Mouse (Mus musculus) neural tube, embryonic 12.5 days (tissue): Measurements from ENCODE around the gene Txlna. TPM values are rescaled to one million over a fixed set of nuclear protein-coding genes. Genes with fewer than 3 reads are reported as not detected.
A peak's percentile ranks its signal among the peaks of the same experiment; 100 is the strongest.

Experiments used
- ATAC-seq: fragments of 200-750 bp; cut with Nextera tagmentation; 2 replicates; pipeline ENCODE4 v1.8.0; 2017; ENCODE audit warnings: low read depth, mild to moderate bottlenecking, moderate TSS enrichment, moderate library complexity; ENCODE audit not compliant: low FRiP score
- H3K27ac ChIP-seq: fragments of 300-500 bp; sonication (generic); 2 replicates; pipeline ENCODE4 v1.5.1; 2016
- H3K27me3 ChIP-seq: fragments of 300-500 bp; sonication (generic); replicated peaks from 2 replicates; pipeline ENCODE4 v1.6.1; 2016; ENCODE audit warnings: mild to moderate bottlenecking
- H3K36me3 ChIP-seq: fragments of 300-500 bp; sonication (generic); 2 replicates; pipeline ENCODE4 v1.6.1; 2016; ENCODE audit warnings: mild to moderate bottlenecking
- H3K4me1 ChIP-seq: fragments of 300-500 bp; sonication (generic); 2 replicates; pipeline ENCODE4 v1.6.1; 2016
- H3K4me2 ChIP-seq: fragments of 300-500 bp; sonication (generic); replicated peaks from 2 replicates; pipeline ENCODE4 v1.6.1; 2016; ENCODE audit warnings: mild to moderate bottlenecking
- H3K4me3 ChIP-seq: fragments of 300-500 bp; sonication (generic); 2 replicates; pipeline ENCODE4 v1.5.1; 2016
- H3K9ac ChIP-seq: fragments of 300-500 bp; sonication (generic); 2 replicates; pipeline ENCODE4 v1.6.1; 2016; ENCODE audit warnings: mild to moderate bottlenecking
- H3K9me3 ChIP-seq: fragments of 300-500 bp; sonication (generic); 2 replicates; pipeline ENCODE4 v1.6.1; 2016; ENCODE audit warnings: mild to moderate bottlenecking
- WGBS: fragments of 180-500 bp; shearing (Covaris S2); methylation state at CpG from one replicate; pipeline ENCODE4 v1.1.7; 2016; 5-methylcytosine and 5-hydroxymethylcytosine counted together
- polyA plus RNA-seq: library from polyadenylated mRNA; unstranded; fragments of >200 nt; fragmentation: Nextera tagmentation; extraction: Ambion mirVana; gene quantifications from 2 replicates; pipeline ENCODE4 v1.2.1, GENCODE M21; 2016

Gene Txlna
- polyA plus RNA-seq, 1 experiment from 2014 or later: 77.6 TPM

DNA sequence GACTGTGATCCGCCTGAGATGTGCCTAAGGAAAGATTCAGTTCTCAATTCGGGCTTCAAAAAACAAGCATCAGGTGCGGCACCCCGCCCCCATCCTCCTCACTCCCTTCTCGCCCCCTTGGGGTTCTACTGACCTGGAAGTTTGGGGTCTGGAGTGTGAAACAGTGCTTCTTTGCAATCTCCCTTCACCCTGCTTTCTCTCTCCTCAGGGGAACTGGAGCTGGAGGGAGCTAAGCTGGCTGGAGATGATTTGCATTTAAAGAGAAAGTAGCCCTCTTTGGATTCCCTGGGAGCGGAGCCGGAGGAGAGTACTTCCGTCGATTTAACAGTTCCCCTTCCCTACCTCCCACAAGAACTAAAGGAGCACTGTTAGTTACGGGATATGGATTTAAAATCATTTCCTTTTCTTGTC is 17.2 kb downstream of the Txlna start, which contains the start of gene Ccdc28b:
Ccdc28b (minus strand) TSS at position 267 of the 411 bp plus-strand sequence.
- Histone ChIP-seq H3K4me1 (peaks cover 27% of the 10 kb centered on the region), H3K4me2 (peak within 1 kb of the TSS; percentile 83), H3K9me3 (no peaks in the 10 kb centered on the region), H3K36me3 (peaks cover 30% of the 10 kb centered on the region), H3K27me3 (no peaks in the 10 kb centered on the region), H3K9ac (peak within 1 kb of the TSS; percentile 76), H3K4me3 (peak within 1 kb of the TSS; percentile 63), H3K27ac (peak within 1 kb of the TSS; percentile 74)
- 0 out of 2 replicates have a peak, but pooled peaks have one; percentile 15 for ATAC-seq
- WGBS: under 1% methylated on average over 10 of the region's 10 CpGs

DNA sequence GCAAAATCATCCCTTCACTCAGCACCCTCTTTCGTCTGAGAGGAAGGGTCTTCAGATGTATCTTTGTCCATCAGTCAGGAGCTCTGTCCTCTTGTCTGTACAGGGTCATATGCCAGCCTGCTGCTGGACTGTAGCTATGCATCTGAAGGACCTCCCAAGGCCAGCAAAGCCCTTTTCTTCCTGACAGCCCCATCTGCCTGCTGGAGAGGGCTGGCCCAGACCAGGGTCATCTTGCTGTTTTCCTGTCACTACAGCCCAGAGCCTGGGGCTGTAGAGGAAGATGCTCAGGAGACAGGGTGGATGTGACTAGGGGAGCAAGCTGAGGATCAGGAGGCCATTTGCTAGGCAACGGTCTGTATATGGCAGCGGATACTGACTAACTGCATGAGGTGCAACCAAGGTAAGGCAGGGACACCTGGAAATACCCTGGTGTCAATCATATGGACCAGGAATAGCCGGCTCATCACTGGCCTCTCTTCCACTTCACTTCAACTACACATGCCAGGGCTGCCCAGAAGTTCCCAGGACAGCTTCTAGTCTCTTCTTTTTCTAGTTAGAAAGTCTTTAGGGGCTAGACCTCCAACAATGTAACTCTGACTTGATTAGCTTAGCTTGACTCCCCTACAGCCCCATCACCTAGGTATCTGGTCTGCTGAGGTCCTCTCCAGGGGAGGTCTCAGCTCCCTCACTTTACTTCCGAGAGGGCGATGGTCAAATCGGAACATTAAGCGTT is 17.9 kb downstream of the Txlna start:
- ATAC-seq: no peak
- Histone ChIP-seq H3K27ac (peak overlapping the region; percentile 74; the same call in 1 of the 2 replicates), H3K27me3 (no peaks in the 10 kb centered on the region), H3K9me3 (no peaks in the 10 kb centered on the region), H3K36me3 (peaks cover 23% of the 10 kb centered on the region), H3K4me1 (peaks cover 33% of the 10 kb centered on the region), H3K9ac (peak overlapping the region; percentile 76), H3K4me2 (peak overlapping the region; percentile 83), H3K4me3 (peak overlapping the region; percentile 63)
- 20% methylated on average over 8 of the region's 8 CpGs for WGBS

DNA sequence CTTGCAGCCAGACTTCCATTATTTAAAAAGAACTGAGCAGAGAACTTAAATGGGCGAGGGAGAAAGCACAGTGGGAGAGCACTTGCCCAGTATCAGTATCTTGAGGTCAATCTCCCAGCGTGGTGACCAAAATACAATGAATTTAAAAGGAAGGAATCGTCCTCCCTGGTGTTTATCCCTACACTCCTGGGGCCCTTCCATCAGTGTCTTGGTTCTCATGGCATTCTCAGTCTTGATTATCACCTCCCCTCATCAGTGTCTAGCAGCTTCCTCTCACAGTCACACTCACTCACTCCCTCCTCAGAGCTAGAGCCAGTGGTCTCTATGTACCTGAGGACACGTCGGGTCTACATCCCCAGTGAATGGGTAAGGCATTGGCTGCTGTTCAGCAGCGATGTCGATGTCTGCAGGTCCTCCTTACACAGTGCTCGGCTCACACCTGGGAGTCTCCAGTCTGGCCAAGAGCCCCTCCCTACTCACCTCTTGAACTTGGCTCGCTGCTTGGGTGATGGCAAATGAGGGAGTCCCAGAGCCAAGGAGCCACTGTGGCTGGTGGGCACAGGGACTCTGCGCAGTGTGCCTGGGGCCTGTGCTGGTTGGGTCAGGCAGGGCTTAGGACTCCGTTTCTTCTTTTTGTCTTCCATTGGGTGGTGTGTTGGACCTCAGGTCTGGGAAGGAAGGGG is 18.6 kb downstream of the Txlna start:
- H3K4me3 ChIP-seq: peak overlapping the region; percentile 63; the same call in 1 of the 2 replicates
- 78% methylated on average over 11 of the region's 11 CpGs for WGBS
- no peak for ATAC-seq
- no peaks in the 10 kb centered on the region for H3K27me3 ChIP-seq
- H3K27ac ChIP-seq: no peak overlapping the region
- peaks cover 35% of the 10 kb centered on the region for H3K4me1 ChIP-seq
- peaks cover 16% of the 10 kb centered on the region for H3K36me3 ChIP-seq
- peak overlapping the region; percentile 83 for H3K4me2 ChIP-seq
- no peaks in the 10 kb centered on the region for H3K9me3 ChIP-seq
- peak overlapping the region; percentile 76 for H3K9ac ChIP-seq

DNA sequence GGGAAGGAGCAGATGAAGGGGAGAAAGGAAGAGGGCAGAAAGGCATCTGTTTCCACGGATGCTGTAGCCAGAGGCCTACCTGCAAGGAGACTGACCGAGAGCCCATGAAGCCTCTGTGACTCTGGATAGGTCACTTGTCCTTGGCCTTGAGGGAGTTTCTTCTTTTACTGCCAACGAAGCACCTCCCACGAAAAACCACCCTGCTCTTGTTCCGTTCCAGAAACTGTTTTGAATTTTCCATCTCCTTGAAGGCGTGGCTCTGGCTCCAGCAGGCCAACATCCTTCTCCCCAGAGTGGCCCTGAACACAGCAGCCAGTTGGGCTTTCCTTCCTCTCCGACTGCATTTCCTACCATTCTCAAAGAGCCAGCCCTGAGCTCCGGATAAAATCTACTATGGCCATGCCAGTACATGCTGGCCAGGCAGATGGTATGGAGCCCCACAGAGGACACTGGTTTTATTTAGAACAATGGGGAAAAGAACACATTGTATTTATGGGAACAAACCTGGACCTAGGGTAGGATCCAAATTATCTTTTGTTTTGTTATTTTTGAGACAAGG is 19.5 kb downstream of the Txlna start:
- no peak for ATAC-seq
- 84% methylated on average over 8 of the region's 8 CpGs for whole genome bisulfite sequencing
- Histone ChIP-seq H3K4me3 (no peak overlapping the region), H3K4me2 (no peak overlapping the region), H3K9ac (no peak overlapping the region), H3K27ac (no peak overlapping the region), H3K36me3 (peaks cover 15% of the 10 kb centered on the region), H3K9me3 (no peaks in the 10 kb centered on the region), H3K4me1 (peaks cover 35% of the 10 kb centered on the region), H3K27me3 (no peaks in the 10 kb centered on the region)

DNA sequence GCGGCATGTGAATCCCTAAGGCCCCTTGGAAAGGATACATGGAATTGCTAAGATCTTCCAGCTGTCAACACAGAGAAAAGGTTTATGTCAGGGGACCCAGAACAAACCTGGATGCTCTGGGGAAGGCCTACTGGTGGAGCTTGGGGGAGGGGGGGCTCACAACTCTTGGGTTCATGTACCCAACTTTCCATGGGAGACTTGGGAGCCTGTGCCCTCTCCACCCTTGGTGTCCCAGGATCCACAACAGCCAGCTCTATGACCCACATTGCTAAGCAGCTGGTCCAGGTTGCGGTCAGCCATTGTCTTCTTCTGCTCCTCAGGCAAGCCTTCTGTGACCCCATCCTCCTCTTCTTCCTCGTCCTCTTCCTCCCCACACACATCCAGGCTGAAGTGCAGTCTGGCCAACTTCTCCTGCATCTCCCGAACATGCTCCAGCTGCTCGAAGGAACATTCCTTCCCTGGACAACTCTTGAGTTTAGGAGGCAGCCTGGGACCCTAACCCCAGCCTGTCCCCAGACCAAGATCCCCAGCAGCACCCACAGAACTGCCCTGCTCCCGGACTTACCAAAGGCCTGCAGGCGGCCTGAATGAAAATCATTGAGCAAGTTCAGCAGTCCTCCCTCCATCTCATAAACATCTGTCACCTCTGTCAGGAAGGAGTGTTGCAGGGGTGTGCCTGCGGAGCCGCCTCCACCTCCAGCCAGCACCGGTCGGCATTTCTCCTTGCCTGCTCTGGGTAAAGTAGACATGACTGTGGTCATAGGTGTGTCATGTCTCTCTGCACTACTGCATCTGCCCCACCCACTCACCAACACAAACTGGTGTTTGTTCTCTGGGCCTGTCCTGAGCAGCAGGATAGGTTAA is 20.2 kb downstream of the Txlna start:
- Histone ChIP-seq H3K27ac (no peak overlapping the region), H3K4me2 (no peak overlapping the region), H3K27me3 (no peaks in the 10 kb centered on the region), H3K9me3 (no peaks in the 10 kb centered on the region), H3K36me3 (peaks cover 19% of the 10 kb centered on the region; the same call in 1 of the 2 replicates), H3K4me3 (no peak overlapping the region), H3K4me1 (peaks cover 34% of the 10 kb centered on the region), H3K9ac (no peak overlapping the region)
- 85% methylated on average over 11 of the region's 11 CpGs for WGBS
- no peak for ATAC-seq

DNA sequence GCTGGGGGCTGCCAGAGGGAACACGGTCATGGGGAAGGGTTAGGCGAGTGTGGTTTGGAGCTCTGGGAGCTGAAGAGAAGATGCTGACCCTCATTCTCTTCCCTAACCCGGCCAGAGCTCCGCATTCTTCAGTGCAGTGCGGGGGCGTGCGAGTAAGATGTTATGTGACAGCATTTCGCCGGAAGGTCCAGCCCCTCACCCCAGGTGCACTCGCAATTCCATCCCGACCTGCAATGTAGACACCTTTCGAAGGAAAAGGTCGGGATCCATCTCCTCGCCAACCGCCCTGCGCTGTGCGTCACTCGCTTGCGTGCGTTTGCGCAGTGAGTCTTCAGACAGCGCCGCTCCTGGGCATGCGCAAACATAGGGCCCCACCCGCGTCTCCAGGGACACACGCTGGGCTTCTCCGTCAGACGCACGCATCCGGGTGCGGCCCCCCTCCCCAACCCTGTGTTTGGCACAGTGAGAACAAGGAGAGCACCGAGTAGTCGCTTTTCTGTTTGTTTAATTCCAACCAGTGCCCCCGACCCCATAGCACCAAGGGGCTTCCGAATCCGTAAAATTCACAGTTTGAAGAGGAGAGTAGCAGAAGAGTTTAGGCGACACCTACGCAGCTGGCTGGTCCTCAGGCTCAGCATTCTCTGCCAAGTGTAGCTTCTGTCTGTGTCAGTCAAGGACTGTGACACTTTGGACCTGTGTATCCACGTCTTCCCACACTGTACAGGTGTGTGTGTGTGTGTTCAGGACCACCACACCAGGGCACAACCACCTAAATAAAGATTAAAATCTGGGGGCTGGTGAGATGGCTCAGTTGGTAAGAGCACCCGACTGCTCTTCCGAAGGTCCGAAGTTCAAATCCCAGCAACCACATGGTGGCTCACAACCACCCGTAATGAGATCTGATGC is 21.8 kb downstream of the Txlna start, which contains the start of gene Iqcc:
Iqcc (minus strand) TSS at position 314 of the 906 bp plus-strand sequence.
- peaks cover 19% of the 10 kb centered on the region; the same call in 1 of the 2 replicates for H3K36me3 ChIP-seq
- H3K4me2 ChIP-seq: peak within 1 kb of the TSS; percentile 85
- WGBS: 6% methylated on average over 44 of the region's 44 CpGs
- no peaks in the 10 kb centered on the region for H3K9me3 ChIP-seq
- no peaks in the 10 kb centered on the region for H3K27me3 ChIP-seq
- H3K27ac ChIP-seq: 0 out of 2 replicates have a peak within 1 kb of the TSS, but pooled peaks have one; percentile 1
- peak within 1 kb of the TSS; percentile 46 for H3K4me3 ChIP-seq
- H3K9ac ChIP-seq: peak within 1 kb of the TSS; percentile 67
- peaks cover 19% of the 10 kb centered on the region for H3K4me1 ChIP-seq
- peak; percentile 82 for ATAC-seq

DNA sequence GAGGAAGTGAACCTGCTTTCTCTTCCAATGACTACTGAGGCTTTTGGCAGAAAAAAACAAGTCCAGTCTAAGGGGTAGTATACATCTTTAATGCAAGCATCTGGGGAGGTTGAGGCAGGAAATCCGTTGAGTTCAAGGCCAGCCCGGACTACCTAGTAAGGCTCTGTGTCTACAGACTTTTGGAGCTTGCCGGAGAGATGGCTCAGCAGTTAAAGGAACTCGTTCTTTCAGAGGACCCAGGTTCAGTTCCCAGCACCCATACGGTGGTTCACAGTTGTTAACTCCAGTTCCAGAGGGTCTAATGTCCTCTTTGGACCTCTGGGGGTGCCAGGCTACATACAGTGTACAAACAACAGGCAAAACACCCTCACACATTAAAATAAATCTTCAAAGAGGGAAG is 22.8 kb downstream of the Txlna start:
- no peak for ATAC-seq
- Histone ChIP-seq H3K4me2 (peak overlapping the region; percentile 85), H3K4me3 (peak overlapping the region; percentile 46), H3K36me3 (peaks cover 19% of the 10 kb centered on the region; the same call in 1 of the 2 replicates), H3K27ac (no peak overlapping the region), H3K9ac (peak overlapping the region; percentile 67; the same call in 1 of the 2 replicates), H3K27me3 (no peaks in the 10 kb centered on the region), H3K4me1 (peaks cover 17% of the 10 kb centered on the region), H3K9me3 (no peaks in the 10 kb centered on the region)
- WGBS: 93% methylated on average over 5 of the region's 5 CpGs

DNA sequence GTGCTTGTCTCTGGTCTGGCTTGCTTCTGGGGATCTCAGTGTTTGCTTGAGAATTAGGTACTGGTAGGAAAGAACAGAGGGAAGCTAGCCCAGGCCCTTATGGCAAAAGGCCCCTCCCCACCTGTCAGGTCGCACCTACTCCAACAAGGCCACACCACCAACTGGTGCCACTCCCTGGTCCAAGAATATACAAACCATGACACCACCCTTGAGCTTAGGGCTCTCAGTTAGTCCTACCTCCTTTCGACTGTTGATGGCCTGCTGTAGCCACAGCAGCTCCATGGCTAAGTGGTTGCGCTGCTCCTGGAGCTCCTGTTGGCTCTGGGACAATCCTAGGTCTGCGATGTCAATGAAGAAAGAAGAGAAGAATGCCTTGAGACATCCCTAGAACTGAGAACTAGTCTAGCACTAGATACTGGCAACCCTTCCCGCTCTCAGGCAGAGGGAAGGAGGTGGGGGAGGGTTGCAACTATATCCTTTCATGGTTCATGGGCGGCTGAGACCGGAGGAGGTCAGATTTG is 23.7 kb downstream of the Txlna start:
- Histone ChIP-seq H3K4me3 (no peak overlapping the region), H3K36me3 (peaks cover 19% of the 10 kb centered on the region; the same call in 1 of the 2 replicates), H3K27me3 (no peaks in the 10 kb centered on the region), H3K9me3 (no peaks in the 10 kb centered on the region), H3K27ac (no peak overlapping the region), H3K4me1 (peaks cover 8% of the 10 kb centered on the region), H3K9ac (no peak overlapping the region), H3K4me2 (no peak overlapping the region)
- ATAC-seq: no peak
- 97% methylated on average over 7 of the region's 7 CpGs for WGBS

DNA sequence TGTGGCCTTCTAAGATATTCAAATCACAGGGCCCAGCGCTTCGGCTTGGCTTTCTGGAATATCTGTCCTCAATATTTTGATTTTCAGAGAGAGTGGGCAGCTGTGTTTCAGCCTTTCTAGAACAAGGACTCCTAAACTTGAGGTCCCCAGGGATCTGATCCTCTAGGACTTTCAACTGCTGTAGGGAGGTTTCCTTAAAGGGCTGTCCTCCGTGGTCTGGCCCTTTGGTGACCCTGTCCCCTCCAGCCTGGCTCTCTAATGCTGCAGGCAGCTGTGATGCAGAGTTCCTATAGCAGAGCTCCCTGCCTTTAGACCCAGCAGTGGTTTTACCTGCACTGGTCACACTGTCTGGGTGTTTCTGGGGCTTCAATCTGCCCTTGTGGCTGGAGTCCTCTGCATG is 24.2 kb downstream of the Txlna start:
- H3K27me3 ChIP-seq: no peaks in the 10 kb centered on the region
- 93% methylated on average over 3 of the region's 3 CpGs for WGBS
- no peaks in the 10 kb centered on the region for H3K9me3 ChIP-seq
- H3K4me2 ChIP-seq: no peak overlapping the region
- H3K4me3 ChIP-seq: no peak overlapping the region
- H3K27ac ChIP-seq: no peak overlapping the region
- peaks cover 19% of the 10 kb centered on the region; the same call in 1 of the 2 replicates for H3K36me3 ChIP-seq
- no peak overlapping the region for H3K9ac ChIP-seq
- peaks cover 8% of the 10 kb centered on the region for H3K4me1 ChIP-seq
- no peak for ATAC-seq

DNA sequence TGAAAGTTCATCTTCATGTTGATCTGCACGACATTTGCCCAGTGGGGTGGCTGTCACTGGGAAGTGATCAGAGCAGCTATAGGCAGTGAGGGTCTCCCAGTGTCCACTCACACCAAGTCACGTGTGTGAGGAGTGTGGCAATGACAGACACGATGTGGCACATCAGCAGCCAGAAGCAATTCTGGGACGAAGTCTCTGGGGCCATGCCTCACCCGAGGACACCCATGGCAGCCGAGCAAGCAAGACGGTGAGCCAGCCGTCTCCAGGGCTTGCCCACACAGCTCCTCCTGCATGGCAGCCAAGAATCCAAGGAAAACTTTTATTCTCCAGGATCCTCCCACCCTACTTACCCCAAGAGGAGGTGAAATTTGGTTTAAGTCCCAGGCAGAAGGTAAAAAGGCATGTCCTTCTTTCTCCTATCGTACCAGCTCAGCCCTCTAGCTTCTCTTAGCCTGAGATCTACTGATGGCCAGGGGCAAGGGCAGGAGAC is 25.0 kb downstream of the Txlna start:
- H3K36me3 ChIP-seq: peaks cover 19% of the 10 kb centered on the region; the same call in 1 of the 2 replicates
- peaks cover 8% of the 10 kb centered on the region for H3K4me1 ChIP-seq
- WGBS: 89% methylated on average over 9 of the region's 9 CpGs
- no peak overlapping the region for H3K4me3 ChIP-seq
- no peak overlapping the region for H3K9ac ChIP-seq
- no peak for ATAC-seq
- H3K27ac ChIP-seq: no peak overlapping the region
- no peak overlapping the region for H3K4me2 ChIP-seq
- no peaks in the 10 kb centered on the region for H3K27me3 ChIP-seq
- no peaks in the 10 kb centered on the region for H3K9me3 ChIP-seq
